Mouse (Mus musculus): ENCODE data around the gene Pygb. TPM values are rescaled to one million over a fixed set of nuclear protein-coding genes. Genes with fewer than 3 reads are reported as not detected.

The Pygb gene
- polyA plus RNA-seq, 1 experiment: 39.0 TPM

DNA sequence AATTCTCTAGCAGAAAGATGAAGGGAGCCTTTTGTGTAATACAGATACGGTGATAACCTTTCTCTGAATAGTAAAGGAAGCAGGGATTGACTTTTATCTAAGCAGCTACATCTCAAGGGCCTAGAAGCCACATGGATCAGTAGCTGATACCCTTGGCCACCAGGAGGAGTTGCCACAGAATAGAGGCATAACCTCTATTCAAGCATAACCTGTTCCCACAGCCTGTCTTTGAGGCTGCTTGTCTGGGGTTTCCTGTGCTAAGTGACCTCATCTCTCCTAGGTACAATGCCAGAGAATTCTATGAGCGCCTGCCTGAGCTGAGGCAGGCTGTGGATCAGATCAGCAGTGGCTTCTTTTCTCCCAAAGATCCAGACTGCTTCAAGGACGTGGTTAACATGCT lies 41.6 kb downstream of the Pygb start:
- Histone ChIP-seq H3K4me3 (ENCODE audit: insufficient read depth, poor library complexity, severe bottlenecking) (no peak overlapping the region), H3ac (ENCODE audit: control insufficient read depth, insufficient read length, low read depth) (no peak overlapping the region), H3K36me3 (ENCODE audit: control insufficient read depth, insufficient read depth) (peaks cover 87% of the 10 kb centered on the region), H3K27me3 (ENCODE audit: control insufficient read depth, insufficient read depth, insufficient read length) (no peaks in the 10 kb centered on the region), H3K79me3 (ENCODE audit: low read depth) (no peaks in the 10 kb centered on the region), H3K79me2 (ENCODE audit: control insufficient read depth, insufficient read depth) (no peaks in the 10 kb centered on the region)
- TF ChIP-seq MYOD1 (IDR thresholded peaks at IDR 0.05; ENCODE audit: control insufficient read depth, insufficient read length, low read depth) (no peak), MAX (IDR thresholded peaks at IDR 0.05) (no peak), MYOG (IDR thresholded peaks at IDR 0.05; ENCODE audit: control insufficient read depth, extremely low read depth, insufficient read length) (no peak), USF1 (IDR thresholded peaks at IDR 0.05; ENCODE audit: low read depth) (no peak), CEBPB (IDR thresholded peaks at IDR 0.05; ENCODE audit: low read depth) (no peak), CTCF (IDR thresholded peaks at IDR 0.05; ENCODE audit: control insufficient read depth, insufficient read depth, insufficient read length) (no peak), FOSL1 (IDR thresholded peaks at IDR 0.05; ENCODE audit: insufficient read depth, low read length, poor library complexity, severe bottlenecking) (no peak)

DNA sequence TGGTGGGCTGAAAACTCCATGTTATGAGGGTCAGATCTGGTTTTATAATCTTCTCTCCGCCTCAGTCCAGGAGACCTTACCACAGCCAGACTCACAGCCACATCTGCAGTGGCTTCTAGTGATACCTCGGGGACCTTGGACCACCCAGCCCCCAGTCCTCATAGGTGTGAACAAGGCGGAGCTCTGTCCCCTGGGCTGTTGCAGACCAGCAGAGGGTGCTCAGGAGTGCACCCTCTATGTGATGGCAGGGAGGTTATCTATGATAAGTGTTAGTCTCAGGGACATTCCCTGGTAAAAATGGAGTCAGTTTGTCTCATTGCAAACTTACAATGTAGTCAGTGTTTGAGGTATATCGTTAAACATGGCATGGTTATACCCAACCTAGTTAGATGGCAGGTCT lies 42.1 kb downstream of the Pygb start:
- Histone ChIP-seq H3K79me3 (ENCODE audit: low read depth) (no peaks in the 10 kb centered on the region), H3K4me3 (ENCODE audit: insufficient read depth, poor library complexity, severe bottlenecking) (no peak overlapping the region), H3K79me2 (ENCODE audit: control insufficient read depth, insufficient read depth) (no peaks in the 10 kb centered on the region), H3K27me3 (ENCODE audit: control insufficient read depth, insufficient read depth, insufficient read length) (no peaks in the 10 kb centered on the region), H3K36me3 (ENCODE audit: control insufficient read depth, insufficient read depth) (peaks cover 87% of the 10 kb centered on the region), H3ac (ENCODE audit: control insufficient read depth, insufficient read length, low read depth) (no peak overlapping the region)
- TF ChIP-seq MYOG (IDR thresholded peaks at IDR 0.05; ENCODE audit: control insufficient read depth, extremely low read depth, insufficient read length) (no peak), USF1 (IDR thresholded peaks at IDR 0.05; ENCODE audit: low read depth) (no peak), CTCF (IDR thresholded peaks at IDR 0.05; ENCODE audit: control insufficient read depth, insufficient read depth, insufficient read length) (no peak), MYOD1 (IDR thresholded peaks at IDR 0.05; ENCODE audit: control insufficient read depth, insufficient read length, low read depth) (no peak), MAX (IDR thresholded peaks at IDR 0.05) (no peak), CEBPB (IDR thresholded peaks at IDR 0.05; ENCODE audit: low read depth) (no peak), FOSL1 (IDR thresholded peaks at IDR 0.05; ENCODE audit: insufficient read depth, low read length, poor library complexity, severe bottlenecking) (no peak)

DNA sequence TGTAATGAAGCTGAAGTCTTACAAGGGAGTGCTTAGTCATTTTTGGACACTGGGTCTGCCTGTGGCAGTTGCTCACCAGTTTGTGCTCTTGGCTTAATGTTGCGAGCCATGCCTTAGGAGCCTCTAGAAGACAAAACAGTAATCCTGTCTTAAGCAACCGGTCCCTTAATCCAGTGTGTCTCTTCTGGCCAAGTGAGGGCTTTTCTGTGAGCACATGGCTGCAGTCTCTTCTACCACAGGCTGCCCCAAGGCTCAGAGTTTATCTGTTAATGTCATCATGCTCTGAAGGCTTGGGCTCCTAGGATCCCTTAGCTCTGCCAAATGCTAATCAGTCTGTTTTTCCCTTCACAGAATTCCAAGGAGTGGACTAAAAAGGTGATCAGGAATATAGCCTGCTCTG lies 43.5 kb downstream of the Pygb start:
- H3K27me3 ChIP-seq (ENCODE audit: control insufficient read depth, insufficient read depth, insufficient read length): no peaks in the 10 kb centered on the region
- H3K4me3 ChIP-seq (ENCODE audit: insufficient read depth, poor library complexity, severe bottlenecking): no peak overlapping the region
- H3K36me3 ChIP-seq (ENCODE audit: control insufficient read depth, insufficient read depth): peaks cover 91% of the 10 kb centered on the region
- no peaks in the 10 kb centered on the region for H3K79me3 ChIP-seq (ENCODE audit: low read depth)
- no peak overlapping the region for H3ac ChIP-seq (ENCODE audit: control insufficient read depth, insufficient read length, low read depth)
- H3K79me2 ChIP-seq (ENCODE audit: control insufficient read depth, insufficient read depth): no peaks in the 10 kb centered on the region
- TF ChIP-seq CTCF (IDR thresholded peaks at IDR 0.05; ENCODE audit: control insufficient read depth, insufficient read depth, insufficient read length) (no peak), MAX (IDR thresholded peaks at IDR 0.05) (no peak), CEBPB (IDR thresholded peaks at IDR 0.05; ENCODE audit: low read depth) (no peak), MYOD1 (IDR thresholded peaks at IDR 0.05; ENCODE audit: control insufficient read depth, insufficient read length, low read depth) (no peak), FOSL1 (IDR thresholded peaks at IDR 0.05; ENCODE audit: insufficient read depth, low read length, poor library complexity, severe bottlenecking) (no peak), USF1 (IDR thresholded peaks at IDR 0.05; ENCODE audit: low read depth) (no peak), MYOG (IDR thresholded peaks at IDR 0.05; ENCODE audit: control insufficient read depth, extremely low read depth, insufficient read length) (no peak)

DNA sequence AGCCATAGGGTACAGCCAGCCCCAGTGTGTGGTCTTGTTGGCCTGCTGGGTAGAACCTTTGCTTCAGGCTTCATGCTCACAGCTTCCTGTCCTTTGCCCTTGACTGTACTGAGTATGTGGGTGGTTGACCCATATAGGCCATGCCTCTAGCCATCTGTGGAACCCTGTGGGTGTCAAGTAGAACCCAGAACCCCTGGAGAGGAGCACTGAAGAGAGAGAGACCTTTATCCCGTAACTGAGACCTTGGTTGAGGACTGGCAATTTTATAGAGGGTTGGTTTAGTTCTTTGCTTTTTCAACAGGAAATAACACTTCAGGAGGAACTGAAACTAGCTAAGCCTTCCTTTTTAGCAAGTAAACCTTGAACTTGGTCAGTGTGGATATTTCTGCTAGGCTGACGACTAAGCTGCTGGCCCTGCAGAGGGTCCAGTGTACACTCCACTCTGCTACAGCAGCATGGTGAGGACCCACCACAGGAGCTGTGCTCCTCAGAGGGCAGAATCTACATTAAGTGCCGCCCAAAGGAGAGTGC lies 44.4 kb downstream of the Pygb start:
- no peaks in the 10 kb centered on the region for H3K27me3 ChIP-seq (ENCODE audit: control insufficient read depth, insufficient read depth, insufficient read length)
- H3K4me3 ChIP-seq (ENCODE audit: insufficient read depth, poor library complexity, severe bottlenecking): no peak overlapping the region
- no peak for TF ChIP-seq CEBPB (IDR thresholded peaks at IDR 0.05; ENCODE audit: low read depth)
- TF ChIP-seq MAX (IDR thresholded peaks at IDR 0.05): no peak
- TF ChIP-seq USF1 (IDR thresholded peaks at IDR 0.05; ENCODE audit: low read depth): no peak
- no peak for TF ChIP-seq MYOD1 (IDR thresholded peaks at IDR 0.05; ENCODE audit: control insufficient read depth, insufficient read length, low read depth)
- no peak for TF ChIP-seq FOSL1 (IDR thresholded peaks at IDR 0.05; ENCODE audit: insufficient read depth, low read length, poor library complexity, severe bottlenecking)
- TF ChIP-seq MYOG (IDR thresholded peaks at IDR 0.05; ENCODE audit: control insufficient read depth, extremely low read depth, insufficient read length): no peak
- no peak for TF ChIP-seq CTCF (IDR thresholded peaks at IDR 0.05; ENCODE audit: control insufficient read depth, insufficient read depth, insufficient read length)
- no peaks in the 10 kb centered on the region for H3K79me3 ChIP-seq (ENCODE audit: low read depth)
- H3ac ChIP-seq (ENCODE audit: control insufficient read depth, insufficient read length, low read depth): no peak overlapping the region
- H3K36me3 ChIP-seq (ENCODE audit: control insufficient read depth, insufficient read depth): peaks cover 85% of the 10 kb centered on the region
- H3K79me2 ChIP-seq (ENCODE audit: control insufficient read depth, insufficient read depth): no peaks in the 10 kb centered on the region

DNA sequence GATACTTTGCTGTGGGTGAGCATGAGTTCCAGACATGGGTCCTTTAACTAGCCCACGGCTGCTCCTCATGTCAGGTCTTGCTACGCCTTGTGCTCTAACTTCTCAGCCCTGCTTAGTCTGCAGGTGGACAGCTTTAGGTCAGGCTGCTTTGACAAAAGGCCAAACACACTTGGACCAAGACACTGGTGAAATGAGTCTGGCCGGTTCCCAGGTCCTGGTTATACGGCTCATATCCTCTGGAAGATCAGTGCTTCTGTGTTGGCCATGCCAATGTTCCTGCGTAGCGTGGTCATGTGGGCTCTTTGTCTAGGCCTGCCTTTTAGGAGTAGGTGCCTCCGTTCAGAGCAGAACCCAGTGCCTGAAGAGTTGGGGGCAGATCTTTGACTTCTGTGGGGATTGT lies 45.5 kb downstream of the Pygb start:
- Histone ChIP-seq H3K27me3 (ENCODE audit: control insufficient read depth, insufficient read depth, insufficient read length) (no peaks in the 10 kb centered on the region), H3ac (ENCODE audit: control insufficient read depth, insufficient read length, low read depth) (no peak overlapping the region), H3K4me3 (ENCODE audit: insufficient read depth, poor library complexity, severe bottlenecking) (no peak overlapping the region), H3K36me3 (ENCODE audit: control insufficient read depth, insufficient read depth) (peaks cover 83% of the 10 kb centered on the region), H3K79me3 (ENCODE audit: low read depth) (no peaks in the 10 kb centered on the region), H3K79me2 (ENCODE audit: control insufficient read depth, insufficient read depth) (no peaks in the 10 kb centered on the region)
- TF ChIP-seq USF1 (IDR thresholded peaks at IDR 0.05; ENCODE audit: low read depth): no peak
- no peak for TF ChIP-seq CEBPB (IDR thresholded peaks at IDR 0.05; ENCODE audit: low read depth)
- TF ChIP-seq MYOD1 (IDR thresholded peaks at IDR 0.05; ENCODE audit: control insufficient read depth, insufficient read length, low read depth): no peak
- no peak for TF ChIP-seq CTCF (IDR thresholded peaks at IDR 0.05; ENCODE audit: control insufficient read depth, insufficient read depth, insufficient read length)
- TF ChIP-seq MAX (IDR thresholded peaks at IDR 0.05): no peak
- TF ChIP-seq MYOG (IDR thresholded peaks at IDR 0.05; ENCODE audit: control insufficient read depth, extremely low read depth, insufficient read length): no peak
- TF ChIP-seq FOSL1 (IDR thresholded peaks at IDR 0.05; ENCODE audit: insufficient read depth, low read length, poor library complexity, severe bottlenecking): no peak
